Mouse (Mus musculus) G1E (cell line): ENCODE measurements at regions not wholly inside any gene's neighbourhood (a gene's known extent, or its start where the extent isn't known, plus 50 kb on each side); places are given as distances from the start of the nearest gene placed in this dataset.

Experiments used
- CTCF ChIP-seq: IDR thresholded peaks from 2 replicates; pipeline ENCODE4 v1.5.1; 2012; ENCODE audit warnings: low read depth, low read length, inconsistent platforms, mixed read lengths
- POLR2AphosphoS5 ChIP-seq: IDR thresholded peaks from 2 replicates; pipeline ENCODE4 v1.6.1; 2012; ENCODE audit warnings: low read depth, low read length, inconsistent platforms; ENCODE audit not compliant: insufficient replicate concordance

DNA sequence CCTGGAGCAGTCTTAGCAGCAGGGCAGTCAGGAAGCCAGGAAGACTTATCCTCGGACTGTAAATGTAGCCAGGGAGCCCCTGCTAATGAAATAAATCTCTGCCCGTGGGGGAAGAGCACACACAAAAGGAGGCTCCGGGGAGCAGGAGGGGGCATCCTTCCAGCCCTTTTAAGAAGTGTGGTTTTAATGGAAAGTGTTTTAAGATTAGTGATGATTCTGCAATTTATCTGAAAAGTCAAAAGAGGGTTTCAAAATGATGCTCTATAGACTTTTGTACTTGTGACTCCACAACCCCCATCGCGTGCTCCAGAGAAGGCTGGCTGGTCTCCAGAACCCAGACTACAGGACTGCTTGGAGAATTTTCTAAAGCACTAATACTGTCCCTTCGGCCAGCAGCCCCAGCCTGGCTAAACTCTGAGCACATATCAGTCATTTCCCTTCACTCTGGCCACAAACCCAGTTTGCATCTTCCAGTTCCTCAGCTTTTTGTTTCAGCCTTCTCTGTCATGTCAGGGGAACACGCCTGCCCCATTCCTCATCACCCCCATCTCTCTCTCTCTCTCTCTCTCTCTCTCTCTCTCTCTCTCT is 202.0 kb upstream of the Spdye4c start:
- TF ChIP-seq CTCF (no peak), POLR2AphosphoS5 (no peak)
